Mouse (Mus musculus) megakaryocyte, embryonic 14.5 days (primary cell): ENCODE measurements around the gene Itga7. TPM values are rescaled to one million over a fixed set of nuclear protein-coding genes. Genes with fewer than 3 reads are reported as not detected.
"Not testable (repeated sequence)": the region's sequence is repeated elsewhere in the genome, so short reads cannot be mapped to it uniquely, and the experiment has no call there.

Experiments
- H3K27me3 ChIP-seq: replicated peaks from 2 replicates; pipeline ENCODE3; 2012; ENCODE audit warnings: inconsistent platforms
- H3K36me3 ChIP-seq: replicated peaks from 2 replicates; pipeline ENCODE3; 2012; ENCODE audit warnings: low read length, inconsistent platforms, mixed read lengths
- H3K4me1 ChIP-seq: 2 replicates; pipeline ENCODE4 v1.6.1; 2012; ENCODE audit warnings: inconsistent platforms
- H3K4me3 ChIP-seq: replicated peaks from 2 replicates; pipeline ENCODE3; 2012; ENCODE audit warnings: moderate library complexity, mild to moderate bottlenecking, inconsistent platforms
- H3K9me3 ChIP-seq: 2 replicates; pipeline ENCODE4 v1.6.1; 2012; ENCODE audit warnings: inconsistent platforms
- FLI1 ChIP-seq: IDR thresholded peaks from 2 replicates; pipeline ENCODE4 v1.6.1; 2012; ENCODE audit warnings: low read length, inconsistent platforms, mixed read lengths
- GATA1 ChIP-seq: IDR thresholded peaks from 3 replicates; pipeline ENCODE4 v1.6.1; 2012; ENCODE audit warnings: mixed read lengths, low read length, inconsistent platforms, borderline replicate concordance
- polyA plus RNA-seq: library from polyadenylated mRNA; stranded (reverse); fragments of >175 nt; gene quantifications from 2 replicates; pipeline ENCODE4 v1.2.3, GENCODE M21; 2012; ENCODE audit warnings: low replicate concordance; ENCODE audit not compliant: insufficient read depth

Gene Itga7
- polyA plus RNA-seq, 1 experiment = 1.1 TPM

DNA sequence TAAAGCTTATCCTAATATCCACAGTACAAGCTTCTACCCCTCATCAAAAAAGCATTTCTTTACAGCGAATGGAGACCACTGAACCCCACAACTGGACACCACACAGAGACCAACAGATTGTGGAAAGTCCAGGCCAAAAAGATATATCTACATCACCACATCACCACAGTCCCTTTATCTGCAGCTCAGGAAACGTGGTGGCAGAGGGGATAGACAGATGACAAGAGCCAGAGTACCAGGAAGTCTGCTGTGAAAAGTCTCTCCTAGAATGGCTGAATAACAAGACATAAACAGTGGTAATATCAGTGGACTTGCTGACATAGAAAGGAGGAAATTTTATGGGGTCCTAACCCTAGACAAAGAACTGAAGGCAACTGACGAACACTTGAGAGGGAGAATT lies 42.8 kb downstream of the Itga7 start:
- H3K27me3 ChIP-seq = peaks cover 6% of the 10 kb centered on the region
- no peak overlapping the region for H3K4me3 ChIP-seq
- 0 out of 2 replicates have a peak, but pooled peaks cover 2% of the 10 kb centered on the region for H3K9me3 ChIP-seq
- H3K36me3 ChIP-seq = no peaks in the 10 kb centered on the region
- TF ChIP-seq FLI1 (no peak), GATA1 (no peak)
- H3K4me1 ChIP-seq = peaks cover 44% of the 10 kb centered on the region

DNA sequence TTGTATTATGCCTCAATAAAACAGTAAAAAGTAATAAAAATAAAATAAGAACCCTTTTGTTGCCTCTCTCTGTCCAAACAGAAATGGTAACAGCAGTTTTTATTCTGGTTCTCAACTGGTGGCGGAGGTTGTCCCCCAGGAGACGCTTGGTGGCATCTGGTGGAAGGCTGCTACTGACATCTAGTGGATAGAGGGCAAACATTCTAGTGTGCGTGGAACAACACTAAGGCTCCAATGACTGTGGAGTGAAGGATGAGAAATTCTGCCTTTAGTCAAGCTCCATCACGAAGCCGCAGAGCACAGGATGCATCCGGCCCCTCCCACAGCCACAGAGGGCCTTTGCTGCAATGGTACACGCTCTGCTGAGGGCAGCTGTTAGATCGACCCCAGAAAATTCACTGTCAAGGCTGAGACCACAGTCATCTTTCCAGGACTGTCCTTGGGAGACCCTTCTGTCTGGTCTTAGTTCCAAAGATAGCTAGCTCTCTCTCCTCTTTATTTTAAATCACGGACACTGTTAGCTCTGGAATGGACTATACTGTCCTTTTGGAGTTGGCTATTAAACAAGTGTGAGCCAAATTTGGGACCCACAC lies 44.0 kb downstream of the Itga7 start:
- no peaks in the 10 kb centered on the region for H3K36me3 ChIP-seq
- peak overlapping the region; percentile 75 for H3K4me3 ChIP-seq
- 0 out of 2 replicates have a peak, but pooled peaks cover 2% of the 10 kb centered on the region for H3K9me3 ChIP-seq
- peaks cover 46% of the 10 kb centered on the region for H3K4me1 ChIP-seq
- H3K27me3 ChIP-seq = peaks cover 6% of the 10 kb centered on the region
- TF ChIP-seq FLI1 (no peak), GATA1 (no peak)

DNA sequence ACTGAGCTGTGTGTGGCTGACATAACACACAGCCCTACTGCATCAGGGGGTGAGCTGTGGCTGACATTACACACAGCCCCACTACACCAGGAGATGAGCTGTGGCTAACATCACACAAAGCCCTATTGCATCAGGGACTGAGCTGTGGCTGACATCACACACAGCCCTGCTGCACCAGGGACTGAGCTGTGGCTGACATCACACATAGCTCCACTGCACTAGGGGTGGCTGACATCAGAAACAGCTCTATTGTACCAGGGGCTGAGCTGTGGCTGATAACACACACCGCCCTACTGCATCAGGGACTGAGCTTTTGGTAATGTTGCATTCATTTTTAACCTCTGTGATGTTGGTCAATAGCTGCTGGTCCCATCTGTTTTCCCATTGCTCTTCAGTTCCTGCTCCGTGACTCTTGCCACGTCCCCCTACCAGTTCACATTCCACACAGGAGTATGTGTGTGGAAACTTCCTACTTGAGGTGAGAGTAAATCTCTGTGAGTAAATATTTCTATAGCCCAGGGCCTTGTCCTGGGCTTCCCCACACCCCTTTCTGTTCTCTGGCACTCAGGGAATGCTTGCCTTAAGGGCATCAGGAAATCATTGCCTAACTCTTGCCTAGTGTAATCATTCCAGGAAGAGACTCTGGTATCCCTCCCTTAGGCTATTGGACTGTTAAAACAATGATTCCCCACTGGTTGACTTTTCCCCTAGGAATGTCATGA lies 47.2 kb downstream of the Itga7 start:
- peaks cover 44% of the 10 kb centered on the region for H3K4me1 ChIP-seq
- H3K4me3 ChIP-seq = peak overlapping the region; percentile 24
- TF ChIP-seq GATA1 (no peak), FLI1 (no peak)

DNA sequence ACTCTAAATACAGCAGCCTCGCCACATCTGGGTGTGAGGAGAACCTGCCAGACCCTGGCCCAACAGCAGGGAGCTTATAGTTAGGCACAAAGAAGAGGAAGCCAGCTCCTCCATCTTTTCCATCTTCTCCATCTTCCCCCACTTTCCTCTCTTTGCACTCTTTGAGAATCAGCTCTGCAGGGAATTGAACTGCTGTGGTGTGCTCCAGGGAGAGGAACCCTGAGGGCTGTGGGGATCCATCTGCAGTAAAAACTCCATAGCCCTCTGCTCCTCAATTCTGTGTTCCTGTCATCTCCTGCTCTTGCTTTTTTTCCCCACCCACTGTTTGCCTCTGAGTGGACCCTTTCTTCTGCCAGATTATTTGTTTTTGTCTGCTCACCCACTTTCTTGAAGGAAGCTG lies 55.5 kb downstream of the Itga7 start, which contains the start of gene Olfr9:
Gene Olfr9 (plus strand): TSS at position 301 of the 400 bp plus-strand sequence.
- not testable (repeated sequence) for H3K4me3 ChIP-seq, H3K9me3 ChIP-seq, H3K27me3 ChIP-seq, H3K36me3 ChIP-seq
- peaks cover 12% of the 10 kb centered on the region for H3K4me1 ChIP-seq

More for the DNA sequence above, 47.2 kb downstream of the Itga7 start:
- H3K36me3 ChIP-seq = no peaks in the 10 kb centered on the region
- no peaks in the 10 kb centered on the region for H3K9me3 ChIP-seq
- peaks cover 6% of the 10 kb centered on the region for H3K27me3 ChIP-seq

DNA sequence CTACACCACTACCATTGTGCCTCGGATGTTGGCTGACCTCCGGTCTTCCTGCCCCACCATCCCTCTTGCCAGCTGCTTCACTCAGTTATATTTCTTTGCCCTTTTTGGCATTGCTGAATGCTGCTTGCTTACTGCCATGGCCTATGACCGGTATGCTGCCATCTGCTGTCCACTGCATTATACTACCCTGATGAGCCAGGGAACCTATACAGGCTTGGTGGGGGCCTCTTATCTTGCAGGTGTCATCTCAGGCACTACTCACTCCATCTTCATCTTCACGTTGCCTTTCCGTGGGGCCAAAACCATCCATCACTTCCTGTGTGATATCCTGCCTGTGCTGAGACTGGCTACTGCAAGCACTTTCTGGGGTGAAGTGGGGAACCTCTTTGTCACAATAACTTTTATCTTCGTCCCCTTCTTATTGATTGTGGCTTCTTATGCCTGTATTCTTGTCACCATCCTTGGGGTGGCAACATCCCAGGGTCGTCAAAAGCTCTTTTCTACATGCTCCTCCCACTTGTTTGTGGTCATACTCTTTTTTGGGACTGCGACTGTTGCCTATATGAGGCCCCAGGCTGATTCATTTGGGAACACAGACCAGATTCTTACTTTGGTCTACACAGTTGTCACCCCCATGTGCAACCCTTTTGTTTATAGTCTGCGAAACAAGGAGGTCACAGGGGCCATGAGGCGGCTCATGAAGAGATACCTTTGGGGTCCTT lies 56.7 kb downstream of the Itga7 start:
- H3K27me3 ChIP-seq = not testable (repeated sequence)

DNA sequence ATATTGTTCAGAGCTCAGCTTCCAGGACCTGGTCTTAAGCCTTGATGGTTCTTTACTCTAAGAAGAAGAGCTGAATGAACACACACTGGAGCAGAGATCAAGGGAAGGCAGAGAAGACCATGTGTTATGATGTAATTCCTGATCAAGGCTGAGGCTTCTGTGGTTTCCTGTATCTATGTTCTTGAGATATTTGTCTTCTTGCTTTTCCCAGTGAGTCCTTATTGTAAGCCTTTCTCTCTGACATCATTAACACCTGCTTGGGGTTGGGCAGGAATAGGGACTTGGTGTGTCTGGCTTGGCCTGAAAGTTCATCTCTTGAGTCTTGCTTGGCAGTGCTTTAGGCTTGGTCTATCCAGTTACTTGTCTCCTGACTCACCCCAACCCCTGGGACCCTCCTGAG lies 57.4 kb downstream of the Itga7 start:
- H3K4me1 ChIP-seq = peaks cover 16% of the 10 kb centered on the region
- no peaks in the 10 kb centered on the region for H3K36me3 ChIP-seq
- no peaks in the 10 kb centered on the region for H3K9me3 ChIP-seq
- no peak overlapping the region for H3K4me3 ChIP-seq
- peaks cover 4% of the 10 kb centered on the region for H3K27me3 ChIP-seq
- no peak for TF ChIP-seq FLI1
- no peak for TF ChIP-seq GATA1

More for the DNA sequence above, 56.7 kb downstream of the Itga7 start:
- H3K4me1 ChIP-seq = peaks cover 10% of the 10 kb centered on the region
- not testable (repeated sequence) for H3K9me3 ChIP-seq, H3K4me3 ChIP-seq, H3K36me3 ChIP-seq

DNA sequence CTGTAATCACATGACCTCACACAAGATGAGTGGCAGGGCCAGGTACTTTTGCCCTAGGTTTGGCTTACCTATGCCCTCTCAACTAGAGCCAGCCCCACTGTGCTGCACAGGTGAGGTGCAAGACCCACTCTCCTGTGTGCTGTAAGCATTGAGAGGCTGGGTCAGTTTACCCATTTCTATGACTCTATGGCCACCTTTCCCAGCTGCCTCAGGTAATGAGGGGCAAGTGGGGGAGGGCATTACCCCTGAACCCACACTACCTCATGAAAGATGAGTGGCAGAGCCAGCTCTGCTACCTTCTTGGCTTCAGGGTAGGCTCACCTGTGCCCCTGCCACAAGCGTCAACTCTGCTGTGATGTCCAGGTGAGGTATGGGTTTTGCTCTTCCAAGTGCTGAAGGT lies 62.2 kb downstream of the Itga7 start:
- TF ChIP-seq GATA1 = no peak
- no peak for TF ChIP-seq FLI1
- Histone ChIP-seq H3K4me1 (peaks cover 17% of the 10 kb centered on the region), H3K27me3 (no peaks in the 10 kb centered on the region), H3K4me3 (no peak overlapping the region), H3K36me3 (no peaks in the 10 kb centered on the region), H3K9me3 (peaks cover 8% of the 10 kb centered on the region)

DNA sequence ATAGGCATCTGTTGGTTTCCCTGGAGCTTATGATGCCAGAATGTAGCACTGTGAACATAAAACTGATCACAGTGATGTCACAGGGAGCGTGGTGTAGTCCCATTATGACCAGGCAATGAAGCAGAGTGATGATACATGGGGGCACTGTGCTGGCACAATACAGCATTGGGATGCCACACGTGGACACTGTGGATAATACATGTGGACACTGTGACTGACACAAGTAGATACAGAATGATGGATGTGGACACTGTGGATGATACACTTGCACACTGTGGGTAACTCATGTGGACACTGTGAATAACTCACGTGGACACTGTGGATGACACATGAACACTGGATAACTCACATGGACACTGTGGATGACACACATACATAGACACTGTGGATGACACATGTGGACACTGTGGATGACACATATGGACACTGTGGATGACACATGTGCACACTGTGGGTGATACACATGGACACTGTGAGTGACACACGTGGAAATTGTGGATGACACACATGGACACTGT lies 63.0 kb downstream of the Itga7 start:
- Histone ChIP-seq H3K4me1 (peaks cover 12% of the 10 kb centered on the region; the same call in 1 of the 2 replicates), H3K36me3 (no peaks in the 10 kb centered on the region), H3K4me3 (peak overlapping the region; percentile 62), H3K9me3 (peaks cover 10% of the 10 kb centered on the region), H3K27me3 (no peaks in the 10 kb centered on the region)
- no peak for TF ChIP-seq FLI1
- TF ChIP-seq GATA1 = no peak

DNA sequence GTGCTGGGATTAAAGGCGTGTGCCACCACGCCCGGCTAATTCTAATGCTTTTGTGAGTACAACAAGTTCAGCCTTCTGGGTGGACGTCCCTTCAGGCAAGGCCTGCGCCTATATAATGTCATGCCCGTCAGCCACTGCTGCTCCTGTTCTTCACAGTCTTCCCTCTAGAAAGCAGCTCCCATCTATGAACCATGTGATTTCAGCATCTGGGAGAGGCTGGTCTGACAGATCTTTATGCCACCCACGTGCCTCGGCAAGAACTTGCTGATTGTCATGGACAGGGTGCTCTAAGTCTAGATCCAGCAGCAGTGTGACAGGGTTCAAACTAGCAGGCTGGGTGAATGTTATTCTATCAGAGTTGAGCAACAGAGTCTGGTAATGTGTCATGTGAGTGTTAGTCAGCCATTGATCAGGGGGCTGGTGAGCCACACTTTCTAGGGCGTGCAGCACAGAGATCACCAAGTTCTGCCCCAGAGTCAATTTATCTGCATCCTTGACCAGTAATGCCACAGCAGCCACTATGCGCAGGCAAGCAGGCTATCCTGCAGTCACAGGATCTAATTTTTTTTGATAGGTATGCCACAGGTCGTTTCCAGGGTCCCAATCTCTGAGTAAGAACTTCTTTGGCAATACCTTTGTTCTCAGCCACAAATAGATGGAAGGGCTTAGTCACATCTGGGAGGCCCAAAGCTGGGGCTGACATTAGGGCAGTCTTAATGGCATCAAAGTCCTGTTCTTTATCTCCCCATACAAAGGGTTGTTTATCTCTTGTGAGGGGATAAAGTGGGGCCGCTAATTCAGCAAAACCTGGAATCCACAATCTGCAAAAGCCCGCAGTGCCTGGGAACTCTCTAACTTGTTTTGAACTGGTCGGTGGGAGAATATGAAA lies 70.7 kb downstream of the Itga7 start:
- no peaks in the 10 kb centered on the region for H3K36me3 ChIP-seq
- peaks cover 2% of the 10 kb centered on the region for H3K27me3 ChIP-seq
- no peak for TF ChIP-seq FLI1
- TF ChIP-seq GATA1 = no peak
- H3K9me3 ChIP-seq = peaks cover 63% of the 10 kb centered on the region
- H3K4me3 ChIP-seq = no peak overlapping the region
- peaks cover 9% of the 10 kb centered on the region; the same call in 1 of the 2 replicates for H3K4me1 ChIP-seq

Other genes starting within 250 kb of the Itga7 start
- 3.1 and 11.0 TPM in 2 replicates for gene Rab5b, start 237.6 kb upstream of the Itga7 start, polyA plus RNA-seq
- 0.20 TPM in 1 of 2 replicates, not detected in the other for gene Pmel, start 229.6 kb upstream of the Itga7 start, polyA plus RNA-seq
- 3.6 and 5.7 TPM in 2 replicates for gene Cdk2, start 228.8 kb upstream of the Itga7 start, polyA plus RNA-seq
- 2.8 and 4.7 TPM in 2 replicates for gene Dgka, start 189.0 kb upstream of the Itga7 start, polyA plus RNA-seq
- 123 and 134 TPM in 2 replicates for gene Pym1, start 185.9 kb upstream of the Itga7 start, polyA plus RNA-seq
- gene Mmp19, start 142.9 kb upstream of the Itga7 start, polyA plus RNA-seq = 3.4 TPM in 1 of 2 replicates, not detected in the other
- gene Dnajc14, start 129.8 kb upstream of the Itga7 start, polyA plus RNA-seq = 13.4 and 18.2 TPM in 2 replicates
- gene Tmem198b, start 129.4 kb upstream of the Itga7 start, polyA plus RNA-seq = 0.95 and 2.0 TPM in 2 replicates
- gene Sarnp, start 116.5 kb upstream of the Itga7 start, polyA plus RNA-seq = 13.5 TPM in 1 of 2 replicates, not detected in the other
- 13.9 TPM in 1 of 2 replicates, not detected in the other for gene Ormdl2, start 112.2 kb upstream of the Itga7 start, polyA plus RNA-seq
- 0.18 TPM in 1 of 2 replicates, not detected in the other for gene Gdf11, start 42.1 kb upstream of the Itga7 start, polyA plus RNA-seq
- gene Cd63, start 32.8 kb upstream of the Itga7 start, polyA plus RNA-seq = 17.7 and 57.2 TPM in 2 replicates
- gene Rdh5, start 10.9 kb upstream of the Itga7 start, polyA plus RNA-seq = 15.8 and 37.7 TPM in 2 replicates
- gene Bloc1s1, start 9.8 kb upstream of the Itga7 start, polyA plus RNA-seq = 56.5 and 587 TPM in 2 replicates
- not detected in 2 replicates for gene Mettl7b, start 27.2 kb downstream of the Itga7 start, polyA plus RNA-seq
- gene Olfr9, start 55.6 kb downstream of the Itga7 start, polyA plus RNA-seq = not detected in 2 replicates
- not detected in 2 replicates for gene Olfr763, start 77.0 kb downstream of the Itga7 start, polyA plus RNA-seq
- not detected in 2 replicates for gene Olfr764-ps1, start 106.1 kb downstream of the Itga7 start, polyA plus RNA-seq
- not detected in 2 replicates for gene Olfr765, start 116.2 kb downstream of the Itga7 start, polyA plus RNA-seq
- not detected in 2 replicates for gene Olfr766-ps1, start 135.2 kb downstream of the Itga7 start, polyA plus RNA-seq
- gene Olfr767, start 149.1 kb downstream of the Itga7 start, polyA plus RNA-seq = not detected in 2 replicates
- 2.6 TPM in 1 of 2 replicates, not detected in the other for gene Olfr768, start 165.6 kb downstream of the Itga7 start, polyA plus RNA-seq
- not detected in 2 replicates for gene Olfr769, start 184.0 kb downstream of the Itga7 start, polyA plus RNA-seq
- not detected in 2 replicates for gene Olfr770, start 205.2 kb downstream of the Itga7 start, polyA plus RNA-seq
- not detected in 2 replicates for gene Olfr771, start 230.9 kb downstream of the Itga7 start, polyA plus RNA-seq
- gene Olfr772, start 244.1 kb downstream of the Itga7 start, polyA plus RNA-seq = not detected in 2 replicates